Mouse (Mus musculus) stomach, embryonic 14.5 days (tissue): Measurements from ENCODE around the gene Timm10b. TPM values are rescaled to one million over a fixed set of nuclear protein-coding genes. Genes with fewer than 3 reads are reported as not detected.
A peak's percentile ranks its signal among the peaks of the same experiment; 100 is the strongest.

Experiments
- ATAC-seq: fragments of 200-750 bp; cut with Nextera tagmentation; 2 replicates; pipeline ENCODE4 v1.8.0; 2017; ENCODE audit warnings: low read depth, moderate TSS enrichment; ENCODE audit not compliant: insufficient number of reproducible peaks, insufficient read depth, low FRiP score
- H3K27ac ChIP-seq: fragments of 300-500 bp; sonication (generic); 2 replicates; pipeline ENCODE4 v1.5.1; 2014; ENCODE audit warnings: mild to moderate bottlenecking, low read length, moderate library complexity, mixed read lengths
- H3K27me3 ChIP-seq: fragments of 300-500 bp; sonication (generic); 2 replicates; pipeline ENCODE4 v1.6.1; 2014; ENCODE audit warnings: low read length, control low read depth, mixed read lengths; ENCODE audit not compliant: control insufficient read depth, insufficient read depth
- H3K36me3 ChIP-seq: fragments of 300-500 bp; sonication (generic); 2 replicates; pipeline ENCODE4 v1.6.1; 2014; ENCODE audit warnings: mild to moderate bottlenecking, control low read depth, low read length, moderate library complexity, mixed read lengths; ENCODE audit not compliant: control insufficient read depth, insufficient read depth
- H3K4me1 ChIP-seq: fragments of 300-500 bp; sonication (generic); 2 replicates; pipeline ENCODE4 v1.6.1; 2014; ENCODE audit warnings: low read length, control low read depth, mixed read lengths; ENCODE audit not compliant: control insufficient read depth, insufficient read depth
- H3K4me2 ChIP-seq: fragments of 300-500 bp; sonication (generic); replicated peaks from 2 replicates; pipeline ENCODE4 v1.6.1; 2014; ENCODE audit warnings: low read depth, low read length, control low read depth
- H3K4me3 ChIP-seq: fragments of 300-500 bp; sonication (generic); 2 replicates; pipeline ENCODE4 v1.5.1; 2014; ENCODE audit warnings: low read depth, low read length, control low read depth
- H3K9ac ChIP-seq: fragments of 300-500 bp; sonication (generic); replicated peaks from 2 replicates; pipeline ENCODE4 v1.6.1; 2014; ENCODE audit warnings: low read depth, mild to moderate bottlenecking, control low read depth, low read length, moderate library complexity, mixed read lengths
- H3K9me3 ChIP-seq: fragments of 300-500 bp; sonication (generic); 2 replicates; pipeline ENCODE4 v1.6.1; 2016; ENCODE audit warnings: low read depth, low read length, control low read depth; ENCODE audit not compliant: control insufficient read depth
- WGBS: fragments of 180-500 bp; shearing (Covaris S2); extraction: QIAGEN DNeasy Blood & Tissue Kit; methylation state at CpG from one replicate; pipeline ENCODE4 v1.1.7; 2014; 5-methylcytosine and 5-hydroxymethylcytosine counted together
- polyA plus RNA-seq: library from polyadenylated mRNA; unstranded; fragments of >200 nt; fragmentation: Nextera tagmentation; extraction: Ambion mirVana; gene quantifications from 2 replicates; pipeline ENCODE4 v1.2.1, GENCODE M21; 2014

Gene Timm10b
- polyA plus RNA-seq, 1 experiment from 2014 or later: 203 TPM

- Histone ChIP-seq H3K9ac (peak overlapping the region; percentile 38; the same call in 1 of the 2 replicates), H3K27ac (no peak overlapping the region), H3K4me3 (peak overlapping the region; percentile 84)
Measured at GRCm38 (mm10) chr7:105634272-105634920, 5.5 kb upstream of the Timm10b start.

GRCm38 (mm10) chr7:105635726-105636125 is 4.1 kb upstream of the Timm10b start:
- H3K36me3 ChIP-seq: peaks cover 24% of the 10 kb centered on the region

More at GRCm38 (mm10) chr7:105634272-105634920, 5.5 kb upstream of the Timm10b start:
- H3K4me2 ChIP-seq: peak overlapping the region; percentile 73
- 49% methylated on average over 9 of the region's 9 CpGs for WGBS
- peaks cover 14% of the 10 kb centered on the region; the same call in 1 of the 2 replicates for H3K4me1 ChIP-seq
- ATAC-seq: no peak
- no peaks in the 10 kb centered on the region for H3K27me3 ChIP-seq
- H3K9me3 ChIP-seq: no peaks in the 10 kb centered on the region
- H3K36me3 ChIP-seq: peaks cover 24% of the 10 kb centered on the region

GRCm38 (mm10) chr7:105638776-105639175 is 1.1 kb upstream of the Timm10b start:
- Histone ChIP-seq H3K9ac (no peak overlapping the region), H3K27ac (no peak overlapping the region), H3K4me3 (no peak overlapping the region), H3K4me1 (peaks cover 17% of the 10 kb centered on the region), H3K36me3 (peaks cover 32% of the 10 kb centered on the region), H3K9me3 (no peaks in the 10 kb centered on the region), H3K4me2 (no peak overlapping the region; the same call in 1 of the 2 replicates), H3K27me3 (no peaks in the 10 kb centered on the region)
- no peak for ATAC-seq
- WGBS: 94% methylated on average over 6 of the region's 6 CpGs

More at GRCm38 (mm10) chr7:105635726-105636125, 4.1 kb upstream of the Timm10b start:
- WGBS: 89% methylated on average over 2 of the region's 2 CpGs
- no peak for ATAC-seq
- peaks cover 18% of the 10 kb centered on the region; the same call in 1 of the 2 replicates for H3K4me1 ChIP-seq
- H3K27me3 ChIP-seq: no peaks in the 10 kb centered on the region
- no peaks in the 10 kb centered on the region for H3K9me3 ChIP-seq
- H3K27ac ChIP-seq: no peak overlapping the region
- no peak overlapping the region for H3K4me3 ChIP-seq
- H3K4me2 ChIP-seq: no peak overlapping the region
- no peak overlapping the region for H3K9ac ChIP-seq

- Histone ChIP-seq H3K36me3 (peaks cover 32% of the 10 kb centered on the region), H3K4me3 (peak overlapping the region; percentile 67), H3K27ac (no peak overlapping the region), H3K4me2 (peak overlapping the region; percentile 95), H3K9ac (peak overlapping the region; percentile 43), H3K27me3 (no peaks in the 10 kb centered on the region), H3K4me1 (peaks cover 15% of the 10 kb centered on the region), H3K9me3 (no peaks in the 10 kb centered on the region)
- ATAC-seq: no peak
- 69% methylated on average over 9 of the region's 9 CpGs for WGBS
Measured at GRCm38 (mm10) chr7:105639304-105639703, 552 bp upstream of the Timm10b start.

- peak within 1 kb of the TSS; percentile 65 for H3K9ac ChIP-seq
- no peaks in the 10 kb centered on the region for H3K9me3 ChIP-seq
- no peaks in the 10 kb centered on the region for H3K27me3 ChIP-seq
- H3K4me1 ChIP-seq: peaks cover 15% of the 10 kb centered on the region
- H3K4me2 ChIP-seq: peak within 1 kb of the TSS; percentile 95
- peak within 1 kb of the TSS; percentile 67 for H3K4me3 ChIP-seq
- H3K36me3 ChIP-seq: peaks cover 32% of the 10 kb centered on the region
- ATAC-seq: peak; percentile 96
- peak within 1 kb of the TSS; percentile 86 for H3K27ac ChIP-seq
- under 1% methylated on average over 45 of the region's 45 CpGs for WGBS
Measured at GRCm38 (mm10) chr7:105640233-105640893, 507 bp downstream of the Timm10b start, which contains the start of the genes Arfip2 and Gm45799. Gene Arfip2, minus strand, starts transcription at chr7:105640416. Gene Gm45799, plus strand, starts transcription at chr7:105640552.

- peak overlapping the region; percentile 95 for H3K4me2 ChIP-seq
- peaks cover 29% of the 10 kb centered on the region for H3K36me3 ChIP-seq
- peak overlapping the region; percentile 65 for H3K9ac ChIP-seq
- H3K27me3 ChIP-seq: no peaks in the 10 kb centered on the region
- H3K4me3 ChIP-seq: peak overlapping the region; percentile 67
- no peaks in the 10 kb centered on the region for H3K9me3 ChIP-seq
- ATAC-seq: no peak
- peaks cover 15% of the 10 kb centered on the region for H3K4me1 ChIP-seq
- H3K27ac ChIP-seq: peak overlapping the region; percentile 86
- WGBS: under 1% methylated on average over 18 of the region's 18 CpGs
Measured at GRCm38 (mm10) chr7:105640894-105641255, 1.0 kb downstream of the Timm10b start.

GRCm38 (mm10) chr7:105641936-105642335 is 2.1 kb downstream of the Timm10b start:
- Histone ChIP-seq H3K4me2 (peak overlapping the region; percentile 95), H3K9me3 (no peaks in the 10 kb centered on the region), H3K27me3 (no peaks in the 10 kb centered on the region), H3K4me1 (peaks cover 15% of the 10 kb centered on the region), H3K9ac (no peak overlapping the region), H3K36me3 (peaks cover 20% of the 10 kb centered on the region), H3K4me3 (no peak overlapping the region), H3K27ac (0 out of 2 replicates have a peak overlapping the region, but pooled peaks have one; percentile 15)
- WGBS: 79% methylated on average over 3 of the region's 3 CpGs
- no peak for ATAC-seq

- 2% methylated on average over 17 of the region's 17 CpGs for WGBS
- Histone ChIP-seq H3K9ac (peak within 1 kb of the TSS; percentile 11; the same call in 1 of the 2 replicates), H3K4me2 (peak within 1 kb of the TSS; percentile 64), H3K9me3 (no peaks in the 10 kb centered on the region), H3K27me3 (no peaks in the 10 kb centered on the region), H3K4me3 (peak within 1 kb of the TSS; percentile 29), H3K36me3 (no peaks in the 10 kb centered on the region), H3K4me1 (no peaks in the 10 kb centered on the region), H3K27ac (peak within 1 kb of the TSS; percentile 23; the same call in 1 of the 2 replicates)
- peak; percentile 92 for ATAC-seq
Measured at GRCm38 (mm10) chr7:105650639-105651435, 11.0 kb downstream of the Timm10b start, which contains the start of gene Dnhd1. Gene Dnhd1, plus strand, starts transcription at chr7:105650827.
